Mouse (Mus musculus): ENCODE data around the gene Wnt7a.

DNA sequence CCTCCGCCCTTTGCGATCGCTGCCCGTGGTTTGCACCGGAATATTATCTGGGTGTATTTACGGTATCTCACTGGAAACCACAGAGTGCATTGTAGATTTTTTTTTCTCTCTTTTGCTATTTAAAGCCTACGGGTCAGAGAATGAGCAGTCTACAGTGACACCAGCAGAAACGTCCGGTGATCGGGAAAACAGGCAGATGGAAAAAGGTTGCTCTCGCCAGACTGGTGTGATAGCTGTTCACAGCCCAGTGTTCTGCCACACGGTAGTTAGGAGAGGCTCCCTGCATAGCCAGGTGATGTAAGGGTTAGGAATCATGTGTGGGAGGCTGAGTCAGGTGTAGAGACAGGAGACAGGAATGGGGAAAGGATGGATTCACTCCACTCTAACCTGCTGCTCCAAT is 10.6 kb downstream of the Wnt7a start:
- no peak for TF ChIP-seq CTCF (IDR thresholded peaks at IDR 0.05; ENCODE audit: control insufficient read depth, insufficient read depth, low read length)
- no peak for TF ChIP-seq POLR2A (IDR thresholded peaks at IDR 0.05; ENCODE audit: borderline replicate concordance, control insufficient read depth, low read depth, low read length)
